Mouse (Mus musculus) C2C12 (cell line): Measurements from ENCODE around the gene Heg1. TPM values are rescaled to one million over a fixed set of nuclear protein-coding genes. Genes with fewer than 3 reads are reported as not detected.

Experiments
- H3K27me3 ChIP-seq: one replicate; pipeline ENCODE4 v1.6.1; 2011; ENCODE audit not compliant: control insufficient read depth, insufficient read depth, insufficient read length
- H3K36me3 ChIP-seq: one replicate; pipeline ENCODE4 v1.6.1; 2011; ENCODE audit not compliant: control insufficient read depth, insufficient read depth
- H3K4me3 ChIP-seq: one replicate; pipeline ENCODE4 v1.5.1; 2011; ENCODE audit warnings: mild to moderate bottlenecking, control low read depth; ENCODE audit not compliant: poor library complexity, insufficient read depth, severe bottlenecking
- H3K79me2 ChIP-seq: one replicate; pipeline ENCODE4 v1.6.1; 2011; ENCODE audit not compliant: control insufficient read depth, insufficient read depth
- H3K79me3 ChIP-seq: one replicate; pipeline ENCODE4 v1.6.1; 2011; ENCODE audit warnings: low read depth, control low read depth
- H3ac ChIP-seq: one replicate; pipeline ENCODE3; 2011; ENCODE audit warnings: low read depth; ENCODE audit not compliant: control insufficient read depth, insufficient read length
- CEBPB ChIP-seq: IDR thresholded peaks from one replicate; pipeline ENCODE4 v1.6.1; 2011; ENCODE audit warnings: low read depth, mild to moderate bottlenecking, control low read depth, moderate library complexity
- CTCF ChIP-seq: IDR thresholded peaks from one replicate; pipeline ENCODE4 v1.5.1; 2011; ENCODE audit not compliant: control insufficient read depth, insufficient read depth, insufficient read length
- FOSL1 ChIP-seq: IDR thresholded peaks from one replicate; pipeline ENCODE4 v1.8.0; 2011; ENCODE audit warnings: mild to moderate bottlenecking, low read length; ENCODE audit not compliant: poor library complexity, insufficient read depth, severe bottlenecking
- MAX ChIP-seq: IDR thresholded peaks from one replicate; pipeline ENCODE4 v1.6.1; 2011; ENCODE audit warnings: mild to moderate bottlenecking, control low read depth
- MYOD1 ChIP-seq: IDR thresholded peaks from one replicate; pipeline ENCODE4 v1.6.1; 2011; ENCODE audit warnings: low read depth; ENCODE audit not compliant: control insufficient read depth, insufficient read length
- MYOG ChIP-seq: IDR thresholded peaks from one replicate; pipeline ENCODE4 v1.6.1; 2011; ENCODE audit not compliant: control insufficient read depth, insufficient read length; ENCODE audit errors: extremely low read depth
- USF1 ChIP-seq: IDR thresholded peaks from one replicate; pipeline ENCODE4 v1.6.1; 2011; ENCODE audit warnings: low read depth, mild to moderate bottlenecking, control low read depth, moderate library complexity
- polyA plus RNA-seq: library from polyadenylated mRNA; unstranded; fragments of >200 nt; fragmentation: generic; extraction: Trizol; gene quantifications from one replicate; pipeline ENCODE4 v1.2.1, GENCODE M21; 2012; ENCODE audit warnings: missing spikeins

The Heg1 gene
- polyA plus RNA-seq, 1 experiment, result 4.4 TPM

DNA sequence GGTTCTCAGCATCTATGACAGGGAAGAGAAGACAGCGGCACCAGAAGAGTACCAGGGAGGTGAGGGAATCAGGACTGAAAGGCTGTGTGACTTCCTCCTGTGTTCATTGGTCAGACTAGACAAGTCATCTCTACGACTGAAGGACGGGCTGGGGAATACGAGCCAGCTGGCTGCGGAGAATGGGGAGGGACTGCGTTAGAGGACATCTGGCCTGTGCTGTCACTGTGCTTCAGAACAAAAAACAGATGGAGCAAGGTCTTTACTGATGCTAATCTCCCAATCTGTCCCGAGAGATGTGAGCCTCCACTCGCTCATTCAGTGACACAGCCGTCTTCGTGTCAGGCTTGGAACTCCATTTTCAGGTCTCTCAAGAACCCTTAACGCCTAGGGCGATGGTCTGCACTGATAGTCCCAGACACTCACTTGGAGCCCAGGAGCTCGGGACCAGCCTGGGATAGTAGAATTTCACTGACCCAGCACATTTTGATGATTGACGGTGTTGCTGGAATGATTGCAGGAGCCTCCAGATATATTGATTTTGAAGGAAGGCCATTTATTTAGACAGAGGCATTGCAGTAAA is 10.6 kb upstream of the Heg1 start:
- H3ac ChIP-seq, result no peak overlapping the region
- H3K79me3 ChIP-seq, result no peaks in the 10 kb centered on the region
- H3K4me3 ChIP-seq, result no peak overlapping the region
- H3K79me2 ChIP-seq, result no peaks in the 10 kb centered on the region
- H3K27me3 ChIP-seq, result no peaks in the 10 kb centered on the region
- TF ChIP-seq FOSL1 (no peak), CEBPB (no peak), MYOG (no peak), USF1 (no peak), MAX (no peak), MYOD1 (no peak), CTCF (no peak)
- H3K36me3 ChIP-seq, result no peaks in the 10 kb centered on the region

DNA sequence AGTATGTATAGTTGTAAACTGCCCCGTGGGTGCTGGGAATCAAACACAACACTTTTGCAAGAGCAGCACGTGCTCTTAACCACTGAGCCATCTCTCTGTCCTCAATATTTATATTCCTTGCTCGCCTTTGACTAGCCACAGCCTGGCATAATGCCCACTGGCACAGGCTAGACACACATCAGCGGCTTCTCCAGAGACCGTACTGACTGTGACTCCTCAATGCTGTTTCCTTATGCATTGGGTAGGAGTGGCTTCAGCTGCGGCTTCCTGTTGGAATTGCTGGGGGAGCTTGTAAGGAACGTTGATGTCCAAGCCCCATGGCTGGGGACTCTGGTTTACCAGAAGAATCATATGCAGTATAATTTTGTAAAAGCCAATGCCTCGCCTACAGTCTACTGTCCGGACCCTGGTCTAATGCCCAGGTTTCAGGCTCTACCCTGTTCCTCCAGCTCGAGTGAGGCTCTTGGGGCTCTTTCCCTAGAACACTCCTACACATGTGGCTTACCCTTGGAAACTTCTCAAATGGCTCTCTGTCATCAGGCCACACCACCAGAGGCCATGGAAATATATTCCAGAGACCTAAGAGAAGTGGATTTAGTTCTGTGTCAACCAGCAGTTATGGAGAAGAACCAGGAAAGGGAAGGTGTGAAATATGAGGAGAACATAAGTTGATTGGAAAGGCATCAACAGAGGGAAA is 8.9 kb upstream of the Heg1 start:
- no peak overlapping the region for H3K4me3 ChIP-seq
- no peaks in the 10 kb centered on the region for H3K79me2 ChIP-seq
- H3ac ChIP-seq, result no peak overlapping the region
- H3K79me3 ChIP-seq, result no peaks in the 10 kb centered on the region
- no peaks in the 10 kb centered on the region for H3K27me3 ChIP-seq
- TF ChIP-seq CTCF, result no peak
- no peak for TF ChIP-seq USF1
- no peak for TF ChIP-seq MAX
- no peak for TF ChIP-seq MYOD1
- TF ChIP-seq MYOG, result no peak
- TF ChIP-seq CEBPB, result no peak
- TF ChIP-seq FOSL1, result no peak
- H3K36me3 ChIP-seq, result no peaks in the 10 kb centered on the region

DNA sequence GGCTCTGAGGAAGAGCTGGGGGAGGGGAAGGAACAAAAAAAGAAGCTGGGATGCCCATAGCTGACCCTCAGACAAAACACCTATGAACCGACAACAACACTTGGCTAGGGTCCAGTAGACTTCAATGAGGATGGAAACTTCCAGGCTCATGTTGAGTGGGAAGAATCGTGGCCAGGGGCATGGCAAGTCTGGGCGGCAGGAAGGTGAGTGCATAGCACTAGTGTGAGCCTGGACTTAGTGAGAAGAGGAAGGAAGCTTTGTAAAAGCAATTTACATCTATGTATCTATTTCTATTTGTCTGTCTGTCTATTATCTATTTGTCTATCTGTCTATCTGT is 8.4 kb upstream of the Heg1 start:
- Histone ChIP-seq H3K4me3 (no peak overlapping the region), H3K27me3 (no peaks in the 10 kb centered on the region), H3K79me2 (no peaks in the 10 kb centered on the region), H3ac (no peak overlapping the region), H3K36me3 (no peaks in the 10 kb centered on the region), H3K79me3 (no peaks in the 10 kb centered on the region)
- no peak for TF ChIP-seq CTCF
- no peak for TF ChIP-seq USF1
- TF ChIP-seq MAX, result no peak
- TF ChIP-seq FOSL1, result no peak
- TF ChIP-seq CEBPB, result no peak
- TF ChIP-seq MYOD1, result no peak
- TF ChIP-seq MYOG, result no peak

DNA sequence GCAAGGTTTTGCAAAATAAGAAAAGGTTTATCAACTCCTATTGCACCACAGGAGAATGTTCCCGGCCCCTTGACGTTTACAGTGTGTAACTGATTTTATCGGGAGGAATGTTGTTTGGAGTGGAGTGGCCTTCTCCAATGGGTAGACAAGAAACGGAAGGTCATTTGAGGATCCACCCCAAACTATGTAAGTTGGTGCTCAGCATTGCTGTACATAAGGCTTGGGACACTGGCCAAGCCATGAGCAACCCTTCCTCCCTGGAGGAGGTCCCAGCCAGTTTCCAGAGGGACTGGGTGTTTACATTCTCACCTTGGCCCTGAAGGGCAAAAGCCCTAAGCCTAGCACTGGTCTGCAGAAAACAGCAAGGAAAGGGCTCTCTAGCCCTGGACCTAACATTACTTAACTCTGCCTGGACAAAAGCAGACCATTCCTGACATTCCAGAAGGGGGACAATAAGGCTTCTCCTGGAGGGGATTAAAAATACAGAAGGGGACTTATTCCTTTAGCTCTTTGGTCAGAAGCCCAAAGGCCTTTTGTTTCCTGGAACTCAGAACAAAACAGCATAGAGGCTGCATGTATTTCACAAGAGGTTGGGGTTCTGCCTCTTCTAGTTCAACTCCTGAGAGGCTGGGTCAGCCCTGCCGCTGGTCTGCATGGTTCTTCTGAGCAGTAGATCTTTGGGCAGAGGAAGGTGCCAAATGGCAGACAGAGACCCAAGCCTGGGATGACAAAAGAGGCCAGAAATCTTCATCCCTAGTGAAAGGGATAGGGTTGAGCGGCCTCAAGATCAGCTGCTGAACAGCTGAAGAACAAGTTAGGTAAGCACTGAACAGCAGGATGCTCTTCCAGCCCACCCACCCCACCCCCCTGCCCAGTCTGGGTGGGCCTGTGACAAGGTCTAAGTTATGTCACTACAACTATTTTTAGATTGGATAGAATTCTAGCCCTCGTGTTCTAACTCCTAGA is 7.5 kb upstream of the Heg1 start:
- Histone ChIP-seq H3K4me3 (no peak overlapping the region), H3K79me3 (no peaks in the 10 kb centered on the region), H3K36me3 (no peaks in the 10 kb centered on the region), H3K27me3 (no peaks in the 10 kb centered on the region), H3K79me2 (no peaks in the 10 kb centered on the region), H3ac (no peak overlapping the region)
- TF ChIP-seq FOSL1, result no peak
- TF ChIP-seq CTCF, result no peak
- peak; percentile 4 for TF ChIP-seq CEBPB

DNA sequence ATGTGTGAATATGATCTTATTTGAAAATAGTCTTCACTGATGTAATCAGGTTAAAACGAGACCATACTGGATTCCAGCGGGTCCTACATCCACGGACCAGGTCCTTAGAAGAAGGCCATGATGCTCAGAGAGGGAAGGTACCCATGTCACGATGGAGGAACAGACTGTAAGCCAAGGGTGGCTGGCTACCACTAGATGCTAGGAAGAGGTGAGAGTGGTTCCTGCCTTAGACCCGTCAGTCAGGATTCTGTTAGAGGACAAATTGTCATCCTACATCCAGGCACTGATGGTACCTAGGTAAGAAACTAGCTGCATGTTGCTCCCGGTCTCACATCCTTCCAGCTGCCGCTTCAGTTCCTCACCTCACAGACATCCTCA is 6.9 kb upstream of the Heg1 start:
- Histone ChIP-seq H3K36me3 (no peaks in the 10 kb centered on the region), H3K79me3 (no peaks in the 10 kb centered on the region), H3K79me2 (no peaks in the 10 kb centered on the region), H3K4me3 (no peak overlapping the region), H3ac (no peak overlapping the region), H3K27me3 (no peaks in the 10 kb centered on the region)
- TF ChIP-seq CEBPB, result no peak
- no peak for TF ChIP-seq MYOG
- no peak for TF ChIP-seq USF1
- no peak for TF ChIP-seq FOSL1
- TF ChIP-seq CTCF, result no peak
- TF ChIP-seq MYOD1, result no peak
